28 mouse cellular contexts compared by ENCODE assay signal in genomic region chr1:164420623-164421354, GRCm38 (mm10). TPM values are rescaled to one million over a fixed set of nuclear protein-coding genes. Genes with fewer than 3 reads are reported as not detected.
DNase-seq lines count a peak whose midpoint lies in the region; ATAC-seq and TF ChIP-seq lines count a peak whose summit lies in the region.
"Had no signal": no experiment of that assay in that cellular context is flagged by ENCODE, and none has a peak within 500 bp of the region (broad histone marks: within the 10 kb centered on the region; RNA-seq: fewer than 3 reads in every experiment).

No protein-coding gene starts in this region.

- WGBS in liver, adult 2 months, result 27% methylated on average over 6 of the region's 6 CpGs
- WGBS in liver, postnatal 0 days (ENCODE audit: insufficient replicate concordance), result 64% methylated on average over 6 of the region's 6 CpGs
- WGBS in intestine, embryonic 16.5 days, result 46% methylated on average over 6 of the region's 6 CpGs
- 58% methylated on average over 6 of the region's 6 CpGs for WGBS in stomach, embryonic 16.5 days
- WGBS in hindbrain, embryonic 10.5 days, result 91% methylated on average over 6 of the region's 6 CpGs

- no peak overlapping the region for H3K9ac ChIP-seq in liver, adult 2 months (ENCODE audit: low read depth, low read length)
- H3K9ac ChIP-seq in liver, postnatal 0 days (replicated peaks), result no peak overlapping the region
- H3K9ac ChIP-seq in intestine, embryonic 16.5 days (ENCODE audit: low read depth, low read length), result no peak overlapping the region
- H3K9ac ChIP-seq in stomach, embryonic 16.5 days (ENCODE audit: low read length), result no peak overlapping the region
- H3K9ac ChIP-seq: forebrain, embryonic 12.5 days; forebrain, postnatal 0 days; heart, embryonic 13.5 days; hindbrain, embryonic 13.5 days; neural tube, embryonic 15.5 days had no signal

- no peak for ATAC-seq in liver, postnatal 0 days
- ATAC-seq in intestine, embryonic 16.5 days, result peak; percentile 91
- peak; percentile 84; the same call in 1 of the 2 replicates for ATAC-seq in stomach, embryonic 16.5 days (ENCODE audit: insufficient read depth, low FRiP score)
- ATAC-seq: CD4-positive, CD25-positive, alpha-beta regulatory T cell, adult 4 months; forebrain, postnatal 0 days; lung, postnatal 0 days had no signal

- peak; percentile 96 for DNase-seq in liver, adult 2 months (ENCODE audit: extremely low read depth, low read depth, low spot score)
- DNase-seq in liver, postnatal 0 days, result no peak
- DNase-seq in NIH3T3 (ENCODE audit: low read depth), result peak; percentile 20
- DNase-seq in hindbrain, embryonic 10.5 days (ENCODE audit: low spot score), result no peak
- DNase-seq in gastrocnemius, adult 2 months, result no peak
- DNase-seq: adrenal gland, postnatal 36 days; cerebellum, adult 2 months; cerebellum, postnatal 14 days; forebrain, postnatal 0 days; gastrocnemius, postnatal 10 days; heart, postnatal 10 days; kidney, postnatal 14 days; lung, adult 18-20 months; lung, postnatal 4 days; midbrain, embryonic 14.5 days; retina, postnatal 1 day; right cerebral cortex, postnatal 14 days; thymus, postnatal 4 days had no signal

- H3K27me3 ChIP-seq in liver, adult 2 months (ENCODE audit: control insufficient read depth, insufficient read depth, low read length), result no peaks in the 10 kb centered on the region
- no peaks in the 10 kb centered on the region for H3K27me3 ChIP-seq in liver, postnatal 0 days (ENCODE audit: insufficient read depth, low read length)
- no peaks in the 10 kb centered on the region for H3K27me3 ChIP-seq in intestine, embryonic 16.5 days (replicated peaks; ENCODE audit: control insufficient read depth, insufficient read depth, low read length)
- H3K27me3 ChIP-seq in stomach, embryonic 16.5 days (ENCODE audit: control insufficient read depth, insufficient read depth, low read length), result no peaks in the 10 kb centered on the region
- no peaks in the 10 kb centered on the region for H3K27me3 ChIP-seq in hindbrain, embryonic 10.5 days (ENCODE audit: insufficient read depth, poor library complexity, severe bottlenecking)
- H3K27me3 ChIP-seq: forebrain, embryonic 12.5 days; heart, embryonic 13.5 days; hindbrain, embryonic 13.5 days; megakaryocyte, embryonic 14.5 days; neural tube, embryonic 15.5 days had no signal

- H3K4me2 ChIP-seq in liver, postnatal 0 days (ENCODE audit: low read depth, low read length), result no peak overlapping the region
- H3K4me2 ChIP-seq in intestine, embryonic 16.5 days (ENCODE audit: low read depth, low read length), result 0 out of 2 replicates have a peak overlapping the region, but pooled peaks have one; percentile 5
- peak overlapping the region; percentile 12; the same call in 1 of the 2 replicates for H3K4me2 ChIP-seq in stomach, embryonic 16.5 days (ENCODE audit: low read depth, low read length)
- H3K4me2 ChIP-seq: forebrain, embryonic 12.5 days; heart, embryonic 13.5 days; hindbrain, embryonic 13.5 days; neural tube, embryonic 15.5 days had no signal

- TF ChIP-seq CTCF in liver, adult 2 months (IDR thresholded peaks at IDR 0.05; ENCODE audit: low read depth, low read length), result no peak
- no peak for TF ChIP-seq CTCF in liver, postnatal 0 days (IDR thresholded peaks at IDR 0.05; ENCODE audit: low read depth)
- no peak for TF ChIP-seq CTCF in gastrocnemius, adult 2 months (IDR thresholded peaks at IDR 0.05)

- H3K27ac ChIP-seq in liver, adult 2 months (replicated peaks; ENCODE audit: insufficient read depth, low read depth, low read length), result peak overlapping the region; percentile 89
- no peak overlapping the region for H3K27ac ChIP-seq in liver, postnatal 0 days (ENCODE audit: low read depth)
- H3K27ac ChIP-seq in intestine, embryonic 16.5 days (ENCODE audit: low read length), result peak overlapping the region; percentile 80
- H3K27ac ChIP-seq in stomach, embryonic 16.5 days (ENCODE audit: low read length), result peak overlapping the region; percentile 64
- H3K27ac ChIP-seq in hindbrain, embryonic 10.5 days, result no peak overlapping the region
- no peak overlapping the region for H3K27ac ChIP-seq in gastrocnemius, adult 2 months
- H3K27ac ChIP-seq: forebrain, embryonic 12.5 days; heart, embryonic 13.5 days; hindbrain, embryonic 13.5 days; left cerebral cortex, adult 2 months; neural tube, embryonic 15.5 days had no signal

- peaks cover 24% of the 10 kb centered on the region for H3K4me1 ChIP-seq in liver, adult 2 months (ENCODE audit: control insufficient read depth, insufficient read depth, low read length)
- peaks cover 13% of the 10 kb centered on the region; the same call in 1 of the 2 replicates for H3K4me1 ChIP-seq in liver, postnatal 0 days (ENCODE audit: insufficient read depth)
- H3K4me1 ChIP-seq in intestine, embryonic 16.5 days (ENCODE audit: control insufficient read depth, insufficient read depth, low read length), result peaks cover 11% of the 10 kb centered on the region
- H3K4me1 ChIP-seq in stomach, embryonic 16.5 days (ENCODE audit: control insufficient read depth, insufficient read depth, low read length), result no peaks in the 10 kb centered on the region
- no peaks in the 10 kb centered on the region; the same call in 1 of the 2 replicates for H3K4me1 ChIP-seq in hindbrain, embryonic 10.5 days (replicated peaks)
- H3K4me1 ChIP-seq: forebrain, embryonic 12.5 days; hindbrain, embryonic 13.5 days; neural tube, embryonic 15.5 days had no signal

- H3K4me3 ChIP-seq in liver, adult 2 months (ENCODE audit: insufficient read depth, low read depth, low read length), result no peak overlapping the region
- H3K4me3 ChIP-seq in liver, postnatal 0 days (ENCODE audit: low read depth, low read length), result no peak overlapping the region
- no peak overlapping the region for H3K4me3 ChIP-seq in intestine, embryonic 16.5 days (ENCODE audit: low read length)
- H3K4me3 ChIP-seq in stomach, embryonic 16.5 days (replicated peaks; ENCODE audit: low read length), result no peak overlapping the region
- no peak overlapping the region for H3K4me3 ChIP-seq in hindbrain, embryonic 10.5 days
- H3K4me3 ChIP-seq in gastrocnemius, adult 2 months, result no peak overlapping the region
- H3K4me3 ChIP-seq: forebrain, embryonic 12.5 days; heart, embryonic 13.5 days; hindbrain, embryonic 13.5 days; left cerebral cortex, adult 2 months; megakaryocyte, embryonic 14.5 days; neural tube, embryonic 15.5 days had no signal

- TF ChIP-seq EP300 in liver, postnatal 0 days (IDR thresholded peaks at IDR 0.05; ENCODE audit: low read depth), result no peak

- H3K9me3 ChIP-seq in liver, postnatal 0 days (ENCODE audit: low read length), result no peaks in the 10 kb centered on the region
- H3K9me3 ChIP-seq in intestine, embryonic 16.5 days (ENCODE audit: control insufficient read depth, low read length), result no peaks in the 10 kb centered on the region; the same call in 1 of the 2 replicates
- H3K9me3 ChIP-seq in stomach, embryonic 16.5 days (replicated peaks; ENCODE audit: control insufficient read depth, low read length), result no peaks in the 10 kb centered on the region
- no peaks in the 10 kb centered on the region for H3K9me3 ChIP-seq in hindbrain, embryonic 10.5 days
- H3K9me3 ChIP-seq: forebrain, embryonic 12.5 days; heart, embryonic 13.5 days; hindbrain, embryonic 13.5 days; megakaryocyte, embryonic 14.5 days; neural tube, embryonic 15.5 days had no signal

- intact Hi-C loops in gastrocnemius, adult 2 months (cut with DNase I), result no loop called here

- TF ChIP-seq POLR2A in liver, adult 2 months (IDR thresholded peaks at IDR 0.05; ENCODE audit: extremely low read depth, insufficient read depth, low read length), result no peak

- no peaks in the 10 kb centered on the region for H3K79me2 ChIP-seq in liver, adult 2 months (ENCODE audit: control insufficient read depth, insufficient read depth, low read length)

- no peaks in the 10 kb centered on the region for H3K36me3 ChIP-seq in liver, adult 2 months (ENCODE audit: control insufficient read depth, insufficient read depth, low read length)
- H3K36me3 ChIP-seq in liver, postnatal 0 days (replicated peaks; ENCODE audit: insufficient read depth, low read length), result no peaks in the 10 kb centered on the region
- no peaks in the 10 kb centered on the region for H3K36me3 ChIP-seq in intestine, embryonic 16.5 days (ENCODE audit: control insufficient read depth, insufficient read depth, low read length)
- H3K36me3 ChIP-seq in stomach, embryonic 16.5 days (ENCODE audit: control insufficient read depth, insufficient read depth, low read length), result no peaks in the 10 kb centered on the region
- H3K36me3 ChIP-seq in hindbrain, embryonic 10.5 days, result 0 out of 2 replicates have a peak, but pooled peaks cover 7% of the 10 kb centered on the region
- H3K36me3 ChIP-seq: forebrain, embryonic 12.5 days; heart, embryonic 13.5 days; hindbrain, embryonic 13.5 days; neural tube, embryonic 15.5 days had no signal

RNA-seq across cellular contexts. Expression of gene Atp1b1, which starts 37.4 kb away (rescaled TPM):
- total RNA-seq in liver, adult 2 months (2014; rRNA removed), result 30.5 and 39.1 TPM in 2 replicates
- 22.4 and 26.0 TPM in 2 replicates for polyA plus RNA-seq in liver, adult 2 months (2012; rRNA removed)
- 38.6 and 38.8 TPM in 2 replicates for polyA plus RNA-seq in liver, postnatal 0 days (2015; fragmentation: Nextera tagmentation; extraction: Ambion mirVana)
- 184 and 199 TPM in 2 replicates for polyA plus RNA-seq in intestine, embryonic 16.5 days (2015; fragmentation: Nextera tagmentation; extraction: Ambion mirVana)
- polyA plus RNA-seq in stomach, embryonic 16.5 days (2015; fragmentation: Nextera tagmentation; extraction: Ambion mirVana), result 129 and 135 TPM in 2 replicates
- polyA plus RNA-seq in hindbrain, embryonic 10.5 days (2016; fragmentation: Nextera tagmentation; extraction: Ambion mirVana), result 19.0 and 25.9 TPM in 2 replicates
- 100 to 1,000 TPM; 115 to 262 TPM for total RNA-seq in gastrocnemius, adult 2 months (2021)

Comparison
In these comparisons a context has a peak if more than half of its experiments do, and no peak if none do; other contexts are left out.
1. DNase-seq: peak in liver, adult 2 months (single experiment) and NIH3T3 (single experiment); none in liver, postnatal 0 days (single experiment), hindbrain, embryonic 10.5 days (single experiment) and gastrocnemius, adult 2 months (single experiment).
2. H3K27ac ChIP-seq: peak in liver, adult 2 months (single experiment), intestine, embryonic 16.5 days (single experiment) and stomach, embryonic 16.5 days (single experiment); none in liver, postnatal 0 days (single experiment), hindbrain, embryonic 10.5 days (single experiment) and gastrocnemius, adult 2 months (single experiment).